Mouse (Mus musculus): ENCODE results near the gene Rbm8a. TPM values are rescaled to one million over a fixed set of nuclear protein-coding genes. Genes with fewer than 3 reads are reported as not detected.
A peak's percentile ranks its signal among the peaks of the same experiment; 100 is the strongest.

Rbm8a gene
- 95.0 and 98.6 TPM in 2 replicates for total RNA-seq (2021)
- long read RNA-seq, experiment 1, transcript Rbm8a-201 (6 exons, 2,608 nt): major isoform, 52 of 117 reads
- long read RNA-seq, experiment 1, transcript Rbm8a-202 (6 exons, 2,604 nt): minor isoform, 44 of 117 reads
- long read RNA-seq, experiment 1, partial matches to known transcripts: 4 of 117 reads
- long read RNA-seq, experiment 1, other reads (novel, unspliced or antisense): 14 of 117 reads
- long read RNA-seq, experiment 2, transcript Rbm8a-201 (6 exons, 2,608 nt): major isoform, 48 of 94 reads
- long read RNA-seq, experiment 2, transcript Rbm8a-202 (6 exons, 2,604 nt): minor isoform, 26 of 94 reads
- long read RNA-seq, experiment 2, partial matches to known transcripts: 2 of 94 reads
- long read RNA-seq, experiment 2, other reads (novel, unspliced or antisense): 15 of 94 reads

DNA sequence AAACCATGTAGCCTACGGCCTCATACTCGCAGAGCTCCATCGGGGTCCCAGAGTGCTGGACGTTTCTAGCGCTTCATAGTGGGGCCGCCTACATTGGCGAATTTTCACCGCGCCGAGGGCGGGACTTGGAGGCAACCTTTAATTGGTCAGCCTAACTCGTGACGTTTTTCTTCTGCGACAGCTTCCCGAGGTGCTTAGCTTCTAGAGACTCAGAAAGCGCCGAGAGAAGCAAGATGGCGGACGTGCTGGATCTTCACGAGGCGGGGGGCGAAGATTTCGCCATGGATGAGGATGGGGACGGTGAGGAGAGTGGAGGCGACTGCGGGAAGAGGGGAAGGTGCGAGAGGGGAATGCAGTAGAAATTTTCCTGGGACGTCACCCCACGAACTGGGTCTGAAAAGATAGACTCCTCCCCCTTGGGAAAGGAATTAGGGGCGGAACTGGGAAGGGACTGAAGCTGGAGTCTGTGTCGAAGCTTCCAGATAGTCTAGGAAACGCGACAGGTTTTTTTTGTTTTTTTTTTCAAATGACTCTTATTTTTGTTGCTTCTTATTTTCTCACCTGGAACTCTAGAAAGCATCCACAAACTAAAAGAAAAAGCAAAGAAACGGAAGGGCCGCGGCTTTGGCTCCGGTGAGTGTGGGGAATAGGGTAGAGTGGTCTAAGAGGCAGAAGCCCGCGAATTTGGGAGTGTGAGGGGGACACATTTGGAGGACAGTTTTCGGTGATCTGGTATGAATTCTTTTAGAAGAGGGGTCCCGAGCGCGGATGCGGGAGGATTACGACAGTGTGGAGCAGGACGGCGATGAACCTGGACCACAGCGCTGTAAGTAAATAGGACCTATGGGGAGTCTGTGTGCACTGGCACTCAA lies at the start of gene Rbm8a:
Gene Rbm8a, plus strand, starts transcription at position 205 of the 872 bp plus-strand sequence.
- peak; percentile 97 for DNase-seq

DNA sequence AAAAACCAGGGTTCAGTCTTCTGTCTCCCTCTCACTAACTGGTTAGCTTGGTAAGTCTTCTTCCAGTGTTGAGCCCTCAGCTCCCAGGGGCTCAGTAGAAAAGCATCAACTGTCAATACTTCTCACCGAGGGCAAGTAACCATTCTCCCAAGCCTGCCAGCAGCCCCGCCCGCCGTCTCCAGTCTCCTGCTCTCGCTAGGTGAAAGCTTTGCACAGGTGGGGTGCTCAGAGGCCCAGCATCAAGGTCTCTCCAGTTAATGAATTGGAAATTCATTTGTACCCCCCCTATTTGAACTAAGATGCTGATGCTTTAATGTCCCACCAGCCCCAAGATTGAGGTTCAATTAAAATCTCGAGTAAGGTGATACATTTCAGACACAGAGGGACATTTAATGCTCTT lies 48.6 kb upstream of the Rbm8a start:
- DNase-seq: no peak

DNA sequence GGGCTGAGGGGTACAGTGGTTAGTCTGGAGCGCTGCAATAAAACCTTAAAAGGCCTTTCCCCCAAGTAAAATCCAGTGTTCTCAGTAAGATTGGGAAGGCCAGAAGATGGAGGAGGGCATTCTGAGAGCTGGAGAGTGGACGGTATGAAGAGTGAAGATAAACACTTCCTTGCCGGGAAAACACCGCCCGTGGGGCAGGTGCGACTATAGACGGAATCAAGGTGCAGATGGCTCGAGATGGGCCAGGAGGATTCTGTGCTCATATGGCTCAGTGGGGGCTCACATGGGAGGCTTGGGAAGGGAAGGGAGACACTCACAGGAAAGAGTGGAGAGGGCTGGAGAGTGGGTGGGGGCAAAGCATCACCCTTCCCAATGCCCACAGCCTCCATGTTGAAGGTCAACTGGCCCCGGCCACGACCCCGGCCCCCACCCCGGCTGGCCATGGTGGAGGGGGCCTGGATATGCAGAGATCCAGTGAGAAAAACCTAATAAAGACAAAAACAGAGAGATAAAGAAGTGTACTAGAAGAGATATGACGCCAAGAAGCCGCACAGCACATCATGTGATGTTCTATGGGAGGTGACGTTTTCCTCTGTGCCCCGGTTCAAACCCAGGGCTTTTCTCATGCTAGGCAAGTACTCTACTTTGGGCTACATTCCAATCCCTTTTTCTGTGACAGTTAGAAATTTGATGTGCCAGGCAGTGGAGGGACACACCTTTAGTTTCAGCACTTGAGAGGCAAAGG lies 47.8 kb upstream of the Rbm8a start:
- no peak for DNase-seq

DNA sequence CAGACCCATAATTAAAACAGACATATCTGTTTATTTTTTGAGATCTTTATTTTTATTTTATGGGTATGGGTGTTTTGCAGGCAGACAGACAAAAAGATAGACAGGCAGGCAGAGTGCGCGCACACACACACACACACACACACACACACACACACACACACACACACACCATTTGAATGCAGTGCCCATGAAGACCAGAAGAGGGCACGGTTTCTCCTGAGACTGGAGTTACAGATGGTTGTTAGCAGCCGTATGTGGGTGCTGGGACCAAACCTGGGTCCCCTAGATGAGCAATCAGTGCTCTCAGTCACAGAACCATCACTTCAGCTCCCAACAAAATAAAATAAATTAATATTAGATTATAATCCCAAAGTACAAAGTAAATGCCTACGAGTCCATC lies 46.3 kb upstream of the Rbm8a start:
- DNase-seq: no peak

DNA sequence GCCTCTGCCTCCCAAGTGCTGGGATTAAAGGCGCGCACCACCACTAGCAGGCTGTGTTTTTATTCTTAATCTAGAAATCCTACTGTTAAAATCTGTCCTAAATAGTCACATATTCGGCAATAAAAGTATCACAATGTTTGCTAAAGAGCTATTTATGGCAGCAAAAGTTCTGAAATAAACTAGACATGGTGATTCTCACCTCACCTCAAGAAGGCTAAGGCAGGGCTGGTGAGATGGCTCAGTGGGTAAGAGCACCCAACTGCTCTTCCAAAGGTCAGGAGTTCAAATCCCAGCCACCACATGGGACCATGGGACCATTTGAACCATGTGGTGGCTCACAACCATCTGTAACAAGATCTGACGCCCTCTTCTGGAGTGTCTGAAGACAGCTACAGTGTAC lies 39.1 kb upstream of the Rbm8a start:
- no peak for DNase-seq

DNA sequence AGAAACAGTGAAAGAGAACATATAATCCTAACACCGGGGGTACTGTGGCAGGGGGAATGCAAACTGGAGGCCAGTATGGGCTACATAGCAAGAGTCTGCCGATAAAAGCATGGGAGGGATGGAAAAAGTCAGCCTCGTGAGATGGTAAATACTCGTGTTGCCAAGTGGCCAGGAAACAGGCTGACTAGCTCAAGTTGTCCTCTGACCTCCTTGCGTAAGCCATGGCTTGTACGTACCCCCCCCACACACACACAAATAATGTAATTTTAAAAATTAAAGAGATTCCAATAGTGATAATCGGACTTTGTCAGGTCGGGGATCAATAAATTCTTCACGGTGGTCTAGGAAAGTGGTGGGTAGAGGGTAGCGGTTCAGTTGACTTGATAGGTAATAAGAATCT lies 36.4 kb upstream of the Rbm8a start:
- DNase-seq: no peak

DNA sequence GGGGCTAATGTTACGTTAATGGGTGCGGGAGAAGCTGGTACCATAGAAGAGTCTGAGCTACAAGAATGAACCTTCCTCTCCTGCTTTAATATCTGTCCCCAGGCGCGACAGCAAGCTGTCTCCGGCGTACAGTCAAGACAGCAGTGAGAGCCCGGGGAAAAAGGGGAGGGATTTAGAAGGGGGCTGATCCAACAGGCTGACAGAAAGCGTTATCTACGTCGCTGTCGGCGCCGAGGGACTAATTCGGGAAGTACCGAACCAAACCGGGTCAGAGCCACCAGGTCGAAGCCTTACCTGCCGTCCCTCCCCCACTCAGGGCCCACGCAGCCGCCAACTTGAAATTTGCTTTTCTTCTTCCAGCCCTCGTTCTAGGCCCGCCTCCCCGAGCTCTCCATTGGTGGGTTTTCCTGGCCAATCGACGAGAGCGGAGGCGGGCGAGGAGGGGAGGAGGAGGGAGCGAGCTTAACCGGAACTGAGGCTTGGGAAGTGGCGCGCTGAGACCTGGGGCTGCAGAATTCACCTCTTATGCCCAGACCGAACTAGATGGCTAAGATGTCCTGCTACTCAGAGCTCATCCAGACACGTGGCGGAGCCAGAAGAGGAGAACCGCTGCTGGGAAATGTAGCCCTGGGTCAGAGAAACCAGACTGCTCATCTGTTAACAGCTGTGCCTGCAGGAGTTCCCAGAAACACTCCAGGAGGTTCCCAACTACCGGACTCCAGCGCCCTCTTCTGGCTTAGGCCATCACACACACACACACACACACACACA lies 35.8 kb upstream of the Rbm8a start, which contains the start of gene Polr3gl:
Gene Polr3gl, minus strand, starts transcription at position 392 of the 771 bp plus-strand sequence.
- DNase-seq: peak; percentile 97

DNA sequence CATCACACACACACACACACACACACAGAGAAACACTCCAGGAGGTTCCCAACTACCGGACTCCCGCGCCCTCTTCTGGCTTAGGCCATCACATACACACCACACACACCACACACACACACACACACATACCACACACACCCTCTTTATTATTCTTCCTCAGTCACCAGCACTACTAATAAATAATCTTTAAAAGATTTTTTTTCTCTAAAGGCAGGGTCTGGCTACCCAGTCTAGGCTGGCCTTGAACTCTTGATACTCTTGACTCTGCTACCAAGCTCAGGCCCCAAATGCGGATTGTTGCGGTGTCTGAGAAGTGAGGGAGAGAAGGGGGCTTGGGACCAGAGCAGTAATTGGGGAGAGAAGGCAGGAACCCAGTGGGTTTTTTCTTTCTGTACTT lies 34.9 kb upstream of the Rbm8a start:
- no peak for DNase-seq

DNA sequence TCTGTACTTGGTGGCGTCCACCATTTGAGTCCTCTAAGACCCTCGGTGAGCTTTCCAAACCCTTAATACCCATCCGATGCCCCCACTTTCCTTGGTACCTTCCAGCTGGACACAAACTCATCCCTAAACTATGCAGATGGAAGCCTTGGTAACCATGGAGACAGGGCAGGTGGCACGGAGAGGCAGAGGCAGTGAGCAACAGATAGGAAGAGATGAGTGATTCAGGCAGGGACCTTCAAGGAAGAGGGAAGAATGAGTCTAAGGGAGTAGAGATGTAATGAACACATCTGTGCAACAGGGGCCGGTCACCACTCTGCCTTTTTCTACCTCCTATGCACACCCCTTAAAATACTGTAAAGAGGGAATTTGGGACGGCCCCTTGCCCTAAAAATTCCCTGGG lies 34.1 kb upstream of the Rbm8a start:
- no peak for DNase-seq

DNA sequence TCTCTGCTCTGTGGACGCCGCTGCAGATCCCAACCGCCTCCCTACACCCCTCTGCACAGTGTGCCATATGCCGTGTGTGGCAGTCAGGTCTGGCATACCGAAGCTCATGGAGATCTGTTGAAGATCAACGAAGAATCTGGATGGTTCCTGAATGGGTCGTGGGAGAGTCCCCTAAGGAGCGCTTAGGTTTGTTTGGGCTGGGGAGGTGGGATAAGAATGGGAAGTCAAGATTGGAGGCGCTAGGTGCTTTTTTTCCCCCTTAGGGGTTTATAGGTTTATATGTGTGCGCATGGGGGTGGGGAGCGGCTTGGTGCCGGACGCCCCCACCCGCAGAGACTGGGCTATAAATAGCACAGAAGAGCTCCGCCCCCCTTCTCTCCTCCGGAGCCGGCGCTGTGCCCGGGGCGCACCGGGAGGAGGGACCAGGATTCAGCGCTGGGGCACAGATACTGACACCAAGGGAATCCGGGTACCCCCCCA lies 33.5 kb upstream of the Rbm8a start, which contains the start of gene Ankrd34a:
Gene Ankrd34a, plus strand, starts transcription at position 409 of the 480 bp plus-strand sequence.
- peak; percentile 65 for DNase-seq

DNA sequence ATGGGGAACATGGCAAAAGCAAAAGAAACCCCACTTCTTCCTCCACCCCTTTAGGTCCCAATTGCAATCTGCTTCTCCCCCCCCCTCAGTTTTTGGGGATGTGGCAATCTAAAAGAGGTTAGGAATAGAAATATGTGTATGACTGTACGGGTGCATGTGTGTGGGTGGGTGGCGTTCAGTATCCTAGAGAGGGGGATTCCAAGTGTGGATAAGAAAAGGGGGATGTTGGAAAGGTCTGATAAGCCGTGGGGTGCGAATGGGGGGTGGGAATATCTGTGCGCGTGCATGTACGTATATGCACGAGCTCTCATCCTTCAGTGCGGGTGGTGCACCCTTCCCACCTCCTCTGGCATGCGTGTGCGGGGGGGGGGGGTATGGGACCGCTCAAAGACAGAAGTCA lies 32.9 kb upstream of the Rbm8a start:
- no peak for DNase-seq

DNA sequence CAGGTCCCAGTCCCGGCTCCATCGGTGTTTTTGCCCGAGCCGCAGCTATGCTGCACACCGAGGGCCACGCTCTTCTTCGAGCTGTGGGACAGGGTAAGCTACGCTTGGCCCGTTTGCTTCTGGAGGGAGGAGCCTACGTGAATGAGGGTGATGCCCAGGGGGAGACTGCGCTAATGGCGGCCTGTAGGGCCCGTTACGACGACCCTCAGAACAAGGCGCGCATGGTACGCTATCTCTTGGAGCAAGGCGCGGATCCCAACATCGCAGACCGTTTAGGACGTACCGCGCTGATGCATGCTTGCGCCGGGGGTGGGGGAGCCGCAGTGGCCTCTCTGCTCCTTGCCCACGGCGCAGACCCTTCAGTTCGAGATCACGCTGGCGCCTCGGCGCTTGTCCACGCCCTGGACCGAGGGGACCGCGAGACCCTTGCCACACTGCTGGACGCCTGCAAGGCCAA lies 32.3 kb upstream of the Rbm8a start:
- peak; percentile 42 for DNase-seq

DNA sequence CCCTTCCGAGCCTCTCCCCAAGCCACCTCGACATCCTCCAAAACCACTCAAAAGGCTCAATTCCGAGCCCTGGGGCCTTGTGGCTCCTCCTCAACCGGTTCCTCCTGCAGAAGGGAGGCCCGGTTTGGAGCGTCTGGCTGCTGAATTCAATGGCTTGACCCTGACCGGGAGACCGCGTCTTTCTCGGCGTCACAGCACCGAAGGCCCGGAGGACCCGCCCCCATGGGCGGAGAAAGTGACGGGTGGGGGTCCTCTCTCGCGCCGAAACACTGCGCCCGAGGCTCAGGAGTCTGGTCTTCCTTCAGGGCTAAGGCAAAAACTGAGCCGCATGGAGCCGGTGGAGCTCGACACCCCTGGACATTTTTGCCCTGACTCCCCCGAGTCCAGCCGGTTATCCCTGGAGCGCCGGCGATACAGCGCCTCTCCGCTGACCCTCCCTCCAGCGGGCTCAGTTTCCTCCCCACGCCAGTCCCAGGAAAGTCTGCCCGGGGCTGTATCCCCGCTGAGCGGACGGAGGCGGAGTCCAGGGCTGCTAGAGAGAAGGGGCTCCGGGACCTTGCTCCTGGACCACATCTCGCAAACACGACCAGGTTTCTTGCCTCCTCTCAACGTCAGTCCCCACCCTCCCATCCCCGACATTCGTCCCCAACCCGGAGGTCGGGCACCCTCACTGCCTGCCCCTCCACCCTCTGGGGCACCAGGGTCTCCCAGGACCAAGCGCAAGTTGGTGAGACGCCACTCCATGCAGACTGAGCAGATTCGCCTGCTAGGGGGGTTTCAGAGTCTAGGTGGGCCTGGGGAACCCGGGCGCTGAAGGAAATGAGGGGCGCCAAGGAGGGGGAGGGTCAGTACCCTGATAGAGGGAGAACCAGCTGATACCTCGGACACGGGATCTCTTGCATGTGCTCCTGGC lies 31.3 kb upstream of the Rbm8a start:
- DNase-seq: peak; percentile 82

DNA sequence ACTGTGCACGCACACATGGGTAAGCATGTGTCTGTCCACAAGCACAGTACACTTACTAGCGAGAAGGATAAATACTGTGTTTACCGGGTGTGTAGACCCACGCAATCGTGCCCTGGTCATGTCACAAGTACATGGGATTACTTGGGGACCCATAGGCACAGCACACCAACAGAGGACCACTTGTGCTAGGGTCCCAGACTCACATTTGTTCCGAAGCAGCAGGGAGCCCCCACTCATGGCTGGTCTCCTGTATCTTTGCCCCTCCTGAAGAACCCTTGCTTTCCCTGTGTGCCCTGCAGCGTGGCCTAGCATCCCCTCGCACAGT lies 30.7 kb upstream of the Rbm8a start:
- no peak for DNase-seq

DNA sequence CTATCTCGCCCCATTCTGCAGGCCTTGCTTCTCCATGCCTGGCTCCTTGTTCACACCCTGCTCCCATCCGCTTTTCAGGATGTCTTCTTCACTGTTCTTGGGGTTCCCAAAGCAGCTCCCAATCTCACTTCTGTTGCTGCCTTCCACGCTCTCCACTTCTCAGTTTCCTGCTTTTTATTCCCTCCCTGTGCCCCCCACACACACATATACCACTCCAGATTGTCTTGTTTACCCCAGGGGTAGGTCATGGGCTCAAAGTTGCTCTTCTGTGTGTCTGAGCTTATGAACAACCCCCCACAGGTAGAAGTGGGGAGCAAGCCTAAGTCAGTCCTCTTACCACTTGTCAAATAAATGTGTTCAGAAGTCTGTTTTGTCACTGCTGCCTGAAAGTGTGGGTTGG lies 30.3 kb upstream of the Rbm8a start:
- no peak for DNase-seq

DNA sequence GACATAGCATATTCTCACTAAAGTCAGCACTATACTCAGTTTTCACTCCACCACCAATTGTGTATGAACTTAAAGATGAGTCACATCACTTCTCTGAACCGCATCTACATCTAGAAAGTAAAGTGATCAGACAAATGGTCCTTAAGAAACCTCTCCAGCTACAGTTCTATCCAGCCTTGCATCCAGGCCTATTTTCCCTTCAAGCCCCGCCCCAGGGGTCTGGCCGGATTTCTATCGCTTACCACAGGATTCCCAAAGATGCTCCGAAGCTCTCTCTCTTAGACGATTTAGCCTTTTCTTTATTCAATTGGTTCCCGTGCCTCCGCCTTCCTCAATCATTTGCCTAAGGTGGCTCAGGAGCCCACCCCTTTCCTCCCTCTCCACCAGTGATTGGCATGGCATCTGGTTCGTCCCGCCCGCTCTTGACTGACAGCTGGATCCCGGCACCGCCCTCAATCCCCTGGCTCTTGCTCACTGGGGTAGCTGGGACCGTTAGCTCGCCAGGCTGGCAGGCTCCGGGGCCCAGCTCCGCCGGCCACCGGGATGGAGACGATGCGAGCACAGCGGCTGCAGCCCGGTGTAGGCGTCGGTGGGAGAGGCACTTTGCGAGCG lies 29.0 kb upstream of the Rbm8a start, which contains the start of gene Lix1l:
Gene Lix1l, plus strand, starts transcription at position 511 of the 612 bp plus-strand sequence.
- peak; percentile 96 for DNase-seq

DNA sequence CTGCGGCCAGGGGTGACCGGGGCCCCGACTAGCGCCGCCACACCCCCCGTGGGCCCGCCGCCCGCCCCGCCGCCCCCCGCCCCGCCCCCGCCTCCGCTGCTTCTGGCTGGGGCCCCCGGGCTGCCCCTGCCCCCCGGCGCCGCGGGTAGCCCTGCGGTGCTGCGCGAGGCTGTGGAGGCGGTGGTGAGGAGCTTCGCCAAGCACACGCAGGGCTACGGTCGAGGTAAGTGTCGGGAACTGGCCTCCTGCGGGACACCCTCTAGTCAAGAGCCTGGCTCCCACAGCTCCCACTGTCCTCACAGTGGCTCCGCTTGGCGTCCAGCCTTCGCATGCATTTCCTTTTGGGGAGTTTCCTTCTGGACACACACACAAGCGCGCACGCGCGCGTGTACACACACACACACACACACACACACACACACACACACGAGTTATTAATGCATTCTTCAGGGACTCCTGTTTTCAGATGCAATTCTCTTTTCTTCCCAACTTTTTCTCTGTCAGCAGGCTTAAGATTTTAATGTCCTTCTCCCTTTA lies 28.4 kb upstream of the Rbm8a start:
- DNase-seq: peak; percentile 78

DNA sequence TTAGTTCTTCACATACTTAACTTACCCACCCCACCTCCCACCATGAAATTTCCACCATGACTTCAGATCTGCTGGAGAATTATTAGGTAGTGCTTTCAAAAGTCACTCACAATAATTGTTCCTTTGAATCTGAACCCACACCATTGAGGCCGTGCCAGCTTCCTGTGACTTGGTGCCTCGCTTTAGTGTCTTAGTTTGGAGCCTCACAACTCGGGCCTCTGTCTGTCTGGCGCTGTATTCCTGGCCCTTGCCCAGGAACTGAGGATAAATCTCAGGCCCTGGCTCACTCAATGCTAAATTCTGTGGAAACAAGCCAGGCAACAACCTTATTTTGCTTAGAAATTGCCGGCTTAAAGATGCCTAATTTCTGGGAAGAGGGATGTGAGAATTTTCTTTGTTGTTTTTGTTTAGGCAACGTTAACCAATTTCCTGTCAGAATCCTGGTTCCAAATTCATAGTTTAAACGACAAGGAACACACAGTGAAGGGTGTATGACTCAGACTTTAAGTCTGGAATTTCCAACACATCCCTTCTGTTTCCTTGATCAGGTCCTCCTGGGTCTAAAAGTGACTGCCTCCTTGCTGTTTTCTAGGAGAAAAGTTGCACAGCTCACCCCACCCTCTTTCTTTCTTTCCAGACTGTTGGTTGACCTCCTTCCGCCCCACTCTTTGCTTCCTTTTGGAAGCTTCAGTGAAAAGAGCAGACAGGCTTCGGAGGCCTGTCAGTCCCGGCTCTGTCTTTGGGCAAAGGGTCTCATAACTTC lies 27.6 kb upstream of the Rbm8a start:
- DNase-seq: peak; percentile 73

DNA sequence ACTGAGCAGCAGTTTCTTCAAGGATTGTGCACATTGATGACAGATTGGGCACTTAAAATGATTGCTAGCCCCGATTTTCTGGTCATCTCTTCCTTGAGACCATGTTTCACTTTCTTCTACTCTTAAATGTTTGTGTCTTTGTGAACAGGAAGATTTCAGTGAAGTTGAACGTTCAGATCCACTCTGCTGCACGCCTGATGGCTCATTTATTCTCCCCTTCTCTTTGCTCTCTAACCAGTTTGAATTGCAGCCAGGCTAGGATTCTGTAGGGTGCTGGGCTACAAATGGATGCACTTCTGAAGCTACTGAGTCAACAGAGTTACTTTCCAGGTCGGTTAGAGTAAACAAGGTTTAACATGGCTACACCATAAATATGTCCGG lies 27.0 kb upstream of the Rbm8a start:
- no peak for DNase-seq
